Comparison of ENCODE assay signal across 20 mouse cellular contexts in the genomic region with DNA sequence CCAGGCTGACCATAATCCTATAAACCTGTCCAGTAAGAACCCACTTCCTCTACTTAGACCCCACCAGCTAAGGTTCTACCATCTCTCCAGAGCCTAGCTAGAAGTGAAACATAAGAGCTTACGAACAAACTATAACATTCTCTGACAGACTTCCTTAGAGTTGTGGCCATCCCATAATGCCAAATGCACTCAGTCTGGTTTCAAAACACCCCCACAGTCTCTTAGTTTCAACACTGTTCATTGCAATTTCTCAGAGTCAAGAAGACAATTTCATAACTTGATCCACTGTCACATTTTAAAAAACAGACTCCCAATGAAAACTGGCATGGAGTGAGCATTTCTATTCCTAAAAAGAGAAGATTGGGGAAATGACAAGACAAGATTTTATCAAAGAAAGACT.
DNase-seq lines count a peak whose midpoint lies in the region; ATAC-seq and TF ChIP-seq lines count a peak whose summit lies in the region.
"Had no signal": no experiment of that assay in that cellular context is flagged by ENCODE, and none has a peak within 500 bp of the region (broad histone marks: within the 10 kb centered on the region; RNA-seq: fewer than 3 reads in every experiment).

No protein-coding gene starts in this region.

- no peak overlapping the region for H3K4me3 ChIP-seq in lung, postnatal 0 days (ENCODE audit: low read depth, low read length)
- H3K4me3 ChIP-seq in midbrain, embryonic 14.5 days (replicated peaks; ENCODE audit: low read depth, low read length): no peak overlapping the region

- H3K27me3 ChIP-seq in lung, postnatal 0 days (replicated peaks; ENCODE audit: insufficient read depth, low read length): no peaks in the 10 kb centered on the region
- H3K27me3 ChIP-seq in midbrain, embryonic 14.5 days (ENCODE audit: control insufficient read depth, insufficient read depth, low read length): no peaks in the 10 kb centered on the region
- H3K27me3 ChIP-seq: CH12.LX, Patski had no signal

- no peak for TF ChIP-seq EP300 in lung, postnatal 0 days (IDR thresholded peaks at IDR 0.05)

- no peak overlapping the region for H3K4me2 ChIP-seq in lung, postnatal 0 days (replicated peaks; ENCODE audit: low read depth, low read length)
- H3K4me2 ChIP-seq in midbrain, embryonic 14.5 days (ENCODE audit: low read length): no peak overlapping the region

- ATAC-seq in frontal cortex, adult (ENCODE audit: low TSS enrichment): peak; percentile 81
- no peak for ATAC-seq in lung, postnatal 0 days
- no peak for ATAC-seq in midbrain, embryonic 14.5 days (ENCODE audit: low FRiP score, low TSS enrichment)
- ATAC-seq: activated CD4-positive, CD25-positive, alpha-beta regulatory T cell, adult 4 months; CD4-positive, CD25-positive, alpha-beta regulatory T cell, adult 4 months; Patski had no signal

- no peaks in the 10 kb centered on the region for H3K36me3 ChIP-seq in lung, postnatal 0 days (ENCODE audit: insufficient read depth, low read length)
- H3K36me3 ChIP-seq in midbrain, embryonic 14.5 days (ENCODE audit: control insufficient read depth, insufficient read depth, low read length): no peaks in the 10 kb centered on the region
- H3K36me3 ChIP-seq: G1E had no signal

- 93% methylated on average over 1 of the region's 1 CpGs for WGBS in lung, postnatal 0 days
- 100% methylated on average over 1 of the region's 1 CpGs for WGBS in midbrain, embryonic 14.5 days

- DNase-seq in frontal cortex, postnatal 10 days (ENCODE audit: low spot score in 2 of 2): no peak
- DNase-seq in lung, postnatal 36 days: peak; percentile 6
- DNase-seq in lung, postnatal 0 days (ENCODE audit: low spot score): no peak
- DNase-seq in adipocyte (ENCODE audit: low spot score): peak; percentile 85
- no peak for DNase-seq in midbrain, embryonic 14.5 days
- DNase-seq: adrenal gland, adult 8-10 months; adrenal gland, postnatal 14 days; adrenal gland, postnatal 25 days; adrenal gland, postnatal 36 days; B cell, adult 2 months; cerebellum, adult 11 months; cerebellum, adult 11-12 months; cerebellum, adult 18-20 months; cerebellum, adult 2 months had no signal

- H3K4me1 ChIP-seq in lung, postnatal 0 days (ENCODE audit: insufficient read depth, low read depth, low read length): no peaks in the 10 kb centered on the region
- H3K4me1 ChIP-seq in midbrain, embryonic 14.5 days (ENCODE audit: control insufficient read depth, insufficient read depth, low read length): no peaks in the 10 kb centered on the region

- H3K27ac ChIP-seq in lung, postnatal 0 days (ENCODE audit: low read length): no peak overlapping the region
- H3K27ac ChIP-seq in midbrain, embryonic 14.5 days (replicated peaks; ENCODE audit: low read depth, low read length): no peak overlapping the region

- no peak for TF ChIP-seq CTCF in lung, postnatal 0 days (IDR thresholded peaks at IDR 0.05)

- H3K9ac ChIP-seq in lung, postnatal 0 days (replicated peaks; ENCODE audit: low read depth): no peak overlapping the region
- H3K9ac ChIP-seq in midbrain, embryonic 14.5 days (replicated peaks; ENCODE audit: low read length): no peak overlapping the region

- no peaks in the 10 kb centered on the region for H3K9me3 ChIP-seq in lung, postnatal 0 days (ENCODE audit: low read length)
- H3K9me3 ChIP-seq in midbrain, embryonic 14.5 days (ENCODE audit: control insufficient read depth, low read length): no peaks in the 10 kb centered on the region
- H3K9me3 ChIP-seq: G1E had no signal

Comparison
In these comparisons a context has a peak if more than half of its experiments do, and no peak if none do; other contexts are left out.
1. DNase-seq: peak in lung, postnatal 36 days (single experiment) and adipocyte (single experiment); none in frontal cortex, postnatal 10 days (0 of 2), lung, postnatal 0 days (single experiment) and midbrain, embryonic 14.5 days (single experiment).